Mouse (Mus musculus): Measurements from ENCODE around the gene Dennd5a. TPM values are rescaled to one million over a fixed set of nuclear protein-coding genes. Genes with fewer than 3 reads are reported as not detected.

Gene Dennd5a
- total and polyA plus RNA-seq, 2 experiments from 2014 or later: 29.3 to 191 TPM

DNA sequence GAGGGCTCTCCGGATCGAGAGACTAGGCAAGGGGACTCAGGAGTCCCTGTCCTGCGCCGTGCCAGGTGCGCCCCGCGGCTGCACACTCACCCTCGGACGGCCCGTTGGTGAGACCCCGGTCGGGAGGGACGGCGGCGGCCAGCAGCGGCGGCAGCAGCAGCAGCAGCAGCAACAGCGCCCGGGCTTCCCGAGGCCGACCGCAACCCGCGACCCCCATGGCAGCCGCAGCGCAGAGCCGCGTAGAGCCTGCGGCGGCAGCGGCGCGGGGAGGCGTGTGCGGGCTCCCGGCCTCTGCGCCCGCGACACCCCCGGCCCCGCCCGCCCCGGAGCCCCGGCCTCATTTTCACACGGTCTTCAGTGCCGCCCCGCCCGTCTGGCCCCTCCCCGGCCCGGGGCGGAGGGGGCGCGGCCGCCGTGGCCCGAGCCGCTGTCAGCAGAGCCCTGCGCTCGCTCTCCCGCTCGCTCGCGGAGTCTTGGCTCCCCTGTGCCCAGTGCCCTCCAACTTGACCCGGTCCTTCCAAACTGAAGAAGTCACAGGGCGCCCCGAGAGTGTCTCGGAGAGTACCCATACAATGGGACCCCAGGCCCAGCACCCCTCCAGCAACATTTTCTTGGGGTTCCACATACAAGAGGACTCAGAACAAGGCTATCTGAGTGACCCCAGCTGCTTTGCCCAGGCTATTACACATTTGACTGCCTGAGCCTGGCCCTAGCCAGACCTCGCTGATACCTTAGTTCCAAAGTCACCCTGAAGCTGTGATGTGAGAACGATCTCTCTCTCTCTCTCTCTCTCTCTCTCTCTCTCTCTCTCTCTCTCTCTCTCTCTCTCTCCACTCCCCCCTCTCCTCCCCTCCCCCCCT lies 94.7 kb downstream of the Dennd5a start, which contains the start of gene Scube2:
Scube2 (minus strand) TSS at position 310 of the 860 bp plus-strand sequence.
- H3K4me2 ChIP-seq (ENCODE audit: low read depth, low read length): peak within 1 kb of the TSS; percentile 97
- peak within 1 kb of the TSS; percentile 70 for H3K9ac ChIP-seq (replicated peaks; ENCODE audit: low read length)
- WGBS: 2% methylated on average over 61 of the region's 69 CpGs
- DNase-seq (ENCODE audit: low spot score) (peak; percentile 41), ATAC-seq (peak; percentile 75)
- H3K9me3 ChIP-seq (ENCODE audit: low read length): no peaks in the 10 kb centered on the region
- no peak within 1 kb of the TSS for H3K27ac ChIP-seq
- H3K4me3 ChIP-seq (ENCODE audit: low read length): peak within 1 kb of the TSS; percentile 56
- H3K4me1 ChIP-seq (ENCODE audit: insufficient read depth, low read length): peaks cover 4% of the 10 kb centered on the region; the same call in 1 of the 2 replicates
- H3K27me3 ChIP-seq (ENCODE audit: insufficient read depth, low read length): no peaks in the 10 kb centered on the region
- TF ChIP-seq CTCF (IDR thresholded peaks at IDR 0.05; ENCODE audit: low read depth): no peak
- H3K36me3 ChIP-seq (ENCODE audit: insufficient read depth, low read length): no peaks in the 10 kb centered on the region

GRCm38 (mm10) chr7:109863561-109863960 lies 96.7 kb downstream of the Dennd5a start:
- Histone ChIP-seq H3K27ac (no peak overlapping the region), H3K36me3 (ENCODE audit: insufficient read depth, low read length) (no peaks in the 10 kb centered on the region), H3K4me2 (ENCODE audit: low read depth, low read length) (0 out of 2 replicates have a peak overlapping the region, but pooled peaks have one; percentile 16), H3K9ac (replicated peaks; ENCODE audit: low read length) (no peak overlapping the region), H3K27me3 (ENCODE audit: insufficient read depth, low read length) (no peaks in the 10 kb centered on the region), H3K4me1 (ENCODE audit: insufficient read depth, low read length) (peaks cover 4% of the 10 kb centered on the region; the same call in 1 of the 2 replicates), H3K9me3 (ENCODE audit: low read length) (no peaks in the 10 kb centered on the region), H3K4me3 (ENCODE audit: low read length) (no peak overlapping the region)
- DNase-seq (ENCODE audit: low spot score) (no peak), ATAC-seq (no peak)
- 21% methylated on average over 4 of the region's 4 CpGs for WGBS
- no peak for TF ChIP-seq CTCF (IDR thresholded peaks at IDR 0.05; ENCODE audit: low read depth)

GRCm38 (mm10) chr7:109860162-109860561 lies 100.1 kb downstream of the Dennd5a start:
- TF ChIP-seq CTCF (IDR thresholded peaks at IDR 0.05; ENCODE audit: low read depth): no peak
- H3K4me3 ChIP-seq (ENCODE audit: low read length): no peak overlapping the region
- no peaks in the 10 kb centered on the region for H3K9me3 ChIP-seq (ENCODE audit: low read length)
- ATAC-seq (no peak), DNase-seq (ENCODE audit: low spot score) (no peak)
- WGBS: 89% methylated on average over 7 of the region's 7 CpGs
- no peak overlapping the region for H3K27ac ChIP-seq
- no peak overlapping the region for H3K4me2 ChIP-seq (ENCODE audit: low read depth, low read length)
- H3K4me1 ChIP-seq (ENCODE audit: insufficient read depth, low read length): peaks cover 4% of the 10 kb centered on the region; the same call in 1 of the 2 replicates
- no peaks in the 10 kb centered on the region for H3K27me3 ChIP-seq (ENCODE audit: insufficient read depth, low read length)
- H3K9ac ChIP-seq (replicated peaks; ENCODE audit: low read length): no peak overlapping the region
- no peaks in the 10 kb centered on the region for H3K36me3 ChIP-seq (ENCODE audit: insufficient read depth, low read length)

DNA sequence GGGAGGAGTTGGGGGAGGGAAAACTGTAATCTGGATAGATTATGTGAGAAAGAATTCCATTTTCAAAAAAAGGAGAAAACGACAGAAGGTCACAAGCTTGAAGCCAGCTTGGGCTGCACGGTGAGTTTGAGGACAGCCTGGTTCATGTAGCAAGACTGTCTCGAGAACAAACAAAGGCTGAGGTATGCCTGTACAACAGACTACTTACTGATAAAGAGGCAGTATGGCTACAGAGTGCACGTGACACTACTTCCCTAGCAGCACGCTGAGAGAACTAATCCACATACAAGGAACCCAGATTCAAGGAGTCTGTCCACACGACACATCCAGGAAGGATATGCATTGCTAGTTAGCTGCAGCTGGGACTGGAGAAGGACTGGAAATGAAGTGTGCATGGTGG lies 100.9 kb downstream of the Dennd5a start:
- no peaks in the 10 kb centered on the region for H3K36me3 ChIP-seq (ENCODE audit: insufficient read depth, low read length)
- H3K9me3 ChIP-seq (ENCODE audit: low read length): no peaks in the 10 kb centered on the region
- ATAC-seq: no peak
- no peak overlapping the region for H3K27ac ChIP-seq
- H3K4me2 ChIP-seq (ENCODE audit: low read depth, low read length): no peak overlapping the region
- no peak for TF ChIP-seq CTCF (IDR thresholded peaks at IDR 0.05; ENCODE audit: low read depth)
- H3K4me3 ChIP-seq (ENCODE audit: low read length): no peak overlapping the region
- H3K4me1 ChIP-seq (ENCODE audit: insufficient read depth, low read length): 0 out of 2 replicates have a peak, but pooled peaks cover 4% of the 10 kb centered on the region
- no peaks in the 10 kb centered on the region for H3K27me3 ChIP-seq (ENCODE audit: insufficient read depth, low read length)
- WGBS: 68% methylated on average over 6 of the region's 6 CpGs
- no peak for DNase-seq (ENCODE audit: low spot score)
- H3K9ac ChIP-seq (replicated peaks; ENCODE audit: low read length): no peak overlapping the region

DNA sequence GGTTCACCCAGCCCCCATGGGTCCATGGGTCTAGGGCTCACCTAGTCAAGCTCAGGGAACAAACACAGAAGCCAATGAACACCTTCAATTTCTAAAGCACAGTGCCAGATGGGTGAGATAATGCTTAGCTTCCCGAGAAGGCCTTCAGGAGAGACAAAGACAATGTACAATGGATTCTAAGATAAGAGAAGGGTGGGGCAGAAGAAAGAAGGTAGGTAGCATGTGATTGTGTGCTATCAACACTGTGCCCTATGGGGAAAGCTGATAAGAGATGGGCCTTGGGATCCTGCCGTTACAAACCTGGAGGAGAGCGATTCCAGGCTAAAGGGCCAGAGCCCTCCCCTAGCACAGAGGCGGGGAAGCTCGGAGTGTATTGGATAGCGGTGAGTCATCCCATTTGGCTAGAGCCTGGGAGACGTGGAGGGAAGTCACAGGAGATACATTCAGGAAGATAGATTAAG lies 107.5 kb downstream of the Dennd5a start:
- no peak for ATAC-seq
- 73% methylated on average over 7 of the region's 7 CpGs for whole genome bisulfite sequencing

DNA sequence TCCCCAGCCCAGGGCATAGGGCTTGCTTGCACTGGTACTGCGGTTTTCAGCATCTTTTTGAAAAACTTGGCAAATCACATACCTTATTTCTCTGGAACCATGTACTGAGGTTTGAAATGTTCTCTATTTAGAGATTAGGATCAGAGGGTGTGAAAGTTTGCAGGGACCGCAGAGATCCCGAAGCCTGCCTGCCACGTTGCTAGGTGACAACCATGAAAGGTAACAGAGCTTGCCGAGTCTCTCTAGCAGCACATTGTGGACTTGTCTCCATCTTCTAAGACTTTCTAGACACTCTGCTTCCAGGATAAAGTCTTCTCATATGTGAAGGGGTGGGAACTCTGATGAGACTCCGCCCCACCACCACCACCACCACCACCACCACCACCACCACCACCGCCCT lies 108.3 kb downstream of the Dennd5a start:
- no peak overlapping the region for H3K9ac ChIP-seq (replicated peaks; ENCODE audit: low read length)
- 0 out of 2 replicates have a peak, but pooled peaks have one; percentile 4 for ATAC-seq
- 73% methylated on average over 7 of the region's 7 CpGs for WGBS
- H3K36me3 ChIP-seq (ENCODE audit: insufficient read depth, low read length): no peaks in the 10 kb centered on the region
- H3K27ac ChIP-seq: no peak overlapping the region
- no peak for TF ChIP-seq CTCF (IDR thresholded peaks at IDR 0.05; ENCODE audit: low read depth)
- H3K4me3 ChIP-seq (ENCODE audit: low read length): no peak overlapping the region
- H3K4me1 ChIP-seq (ENCODE audit: insufficient read depth, low read length): no peaks in the 10 kb centered on the region
- no peaks in the 10 kb centered on the region for H3K9me3 ChIP-seq (ENCODE audit: low read length)
- H3K27me3 ChIP-seq (ENCODE audit: insufficient read depth, low read length): no peaks in the 10 kb centered on the region
- DNase-seq (ENCODE audit: low spot score): no peak
- no peak overlapping the region for H3K4me2 ChIP-seq (ENCODE audit: low read depth, low read length)

More for the DNA sequence above, 107.5 kb downstream of the Dennd5a start:
- no peak overlapping the region for H3K4me2 ChIP-seq (ENCODE audit: low read depth, low read length)
- no peak overlapping the region for H3K27ac ChIP-seq
- H3K9me3 ChIP-seq (ENCODE audit: low read length): no peaks in the 10 kb centered on the region
- no peak overlapping the region for H3K4me3 ChIP-seq (ENCODE audit: low read length)
- H3K4me1 ChIP-seq (ENCODE audit: insufficient read depth, low read length): no peaks in the 10 kb centered on the region
- H3K27me3 ChIP-seq (ENCODE audit: insufficient read depth, low read length): no peaks in the 10 kb centered on the region
- TF ChIP-seq CTCF (IDR thresholded peaks at IDR 0.05; ENCODE audit: low read depth): no peak
- no peak overlapping the region for H3K9ac ChIP-seq (replicated peaks; ENCODE audit: low read length)
- no peaks in the 10 kb centered on the region for H3K36me3 ChIP-seq (ENCODE audit: insufficient read depth, low read length)
- no peak for DNase-seq (ENCODE audit: low spot score)

- no peak for TF ChIP-seq CTCF (IDR thresholded peaks at IDR 0.05; ENCODE audit: low read depth)
- Histone ChIP-seq H3K27ac (no peak overlapping the region), H3K4me3 (ENCODE audit: low read length) (no peak overlapping the region), H3K9me3 (ENCODE audit: low read length) (no peaks in the 10 kb centered on the region), H3K9ac (replicated peaks; ENCODE audit: low read length) (no peak overlapping the region), H3K36me3 (ENCODE audit: insufficient read depth, low read length) (no peaks in the 10 kb centered on the region), H3K4me2 (ENCODE audit: low read depth, low read length) (no peak overlapping the region), H3K4me1 (ENCODE audit: insufficient read depth, low read length) (no peaks in the 10 kb centered on the region), H3K27me3 (ENCODE audit: insufficient read depth, low read length) (no peaks in the 10 kb centered on the region)
- 28% methylated on average over 3 of the region's 3 CpGs for WGBS
- DNase-seq (ENCODE audit: low spot score) (no peak), ATAC-seq (no peak)
Observed at GRCm38 (mm10) chr7:109850531-109850930, 109.7 kb downstream of the Dennd5a start.

Measured in hindbrain, postnatal 0 days (tissue).